Mouse (Mus musculus): ENCODE data around the gene Rtl5.
A peak's percentile ranks its signal among the peaks of the same experiment; 100 is the strongest.
"Not testable (repeated sequence)": the region's sequence is repeated elsewhere in the genome, so short reads cannot be mapped to it uniquely, and the experiment has no call there.

The Rtl5 gene

GRCm38 (mm10) chrX:102070591-102071471 lies at the start of gene Rtl5:
Gene Rtl5, minus strand, starts transcription at chrX:102071304.
- DNase-seq (ENCODE audit: low spot score in 2 of 2), result peak in 1 of 2 experiments; percentile 46

GRCm38 (mm10) chrX:102119042-102119864 lies 48.1 kb upstream of the Rtl5 start, which contains the start of gene Pin4:
Gene Pin4, plus strand, starts transcription at chrX:102119447.
- peak; percentile 75 to 93 for DNase-seq (ENCODE audit: low spot score in 2 of 2)

GRCm38 (mm10) chrX:102115676-102116075 lies 44.6 kb upstream of the Rtl5 start:
- no peak for DNase-seq (ENCODE audit: low spot score in 2 of 2)

DNA sequence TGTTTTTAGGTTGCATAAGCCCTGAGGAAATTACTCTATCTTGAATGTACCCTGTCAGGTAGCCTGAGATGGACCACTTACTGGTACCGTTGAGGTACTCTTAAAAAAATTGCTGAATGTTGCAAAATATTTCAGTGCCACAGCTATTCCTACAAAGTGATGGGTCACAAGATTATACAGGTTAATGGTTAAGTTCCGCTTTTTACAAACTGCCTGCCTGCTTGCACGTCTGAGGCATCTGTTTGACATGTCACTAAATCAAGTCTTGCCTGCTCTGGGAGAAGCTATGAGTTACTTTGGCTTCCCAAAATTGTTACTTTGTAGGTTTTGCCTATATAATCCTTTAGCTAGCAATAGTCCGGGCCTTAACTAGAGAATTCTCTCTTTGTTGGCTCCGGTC lies 38.2 kb upstream of the Rtl5 start:
- DNase-seq (ENCODE audit: low spot score in 2 of 2), result not testable (repeated sequence)

DNA sequence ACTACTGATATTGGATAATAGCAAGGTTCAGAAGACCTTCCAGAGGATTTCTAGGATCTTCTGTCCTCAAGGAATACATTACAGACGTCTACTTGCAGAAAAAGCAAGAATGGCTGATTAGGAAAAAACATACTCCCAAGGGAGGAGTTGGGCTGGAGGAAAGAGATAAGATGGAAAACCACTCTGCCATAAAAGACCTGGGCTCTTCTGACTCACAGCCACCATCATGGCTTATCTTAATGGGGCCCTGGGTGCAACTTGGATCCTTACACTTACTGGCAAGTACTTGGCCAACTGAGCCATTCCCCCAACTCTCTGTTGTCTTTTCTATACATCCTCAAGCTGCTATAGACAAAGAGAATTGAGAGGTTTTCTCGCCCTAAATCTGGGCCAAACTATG lies 32.7 kb upstream of the Rtl5 start:
- DNase-seq (ENCODE audit: low spot score in 2 of 2), result not testable (repeated sequence)

DNA sequence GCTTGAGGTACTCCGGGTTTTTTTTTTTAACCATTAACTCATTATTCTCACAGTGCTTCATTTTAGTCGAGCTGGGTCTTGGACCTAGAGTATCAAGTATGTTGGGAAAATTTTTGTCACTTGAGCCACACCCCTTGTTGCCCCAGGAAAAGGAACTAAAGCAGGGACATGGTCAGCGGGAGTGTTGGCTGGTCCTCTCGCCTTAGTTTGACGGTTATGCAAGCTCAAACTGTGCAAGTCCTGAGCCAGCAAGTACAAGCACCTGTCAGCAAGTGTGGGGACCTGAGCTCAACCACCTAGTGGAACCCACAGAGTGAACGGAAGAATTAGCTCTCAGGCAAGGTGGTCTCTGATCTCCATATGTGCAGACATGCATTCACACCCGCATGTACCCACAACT lies 30.8 kb upstream of the Rtl5 start:
- DNase-seq (ENCODE audit: low spot score in 2 of 2), result no peak

DNA sequence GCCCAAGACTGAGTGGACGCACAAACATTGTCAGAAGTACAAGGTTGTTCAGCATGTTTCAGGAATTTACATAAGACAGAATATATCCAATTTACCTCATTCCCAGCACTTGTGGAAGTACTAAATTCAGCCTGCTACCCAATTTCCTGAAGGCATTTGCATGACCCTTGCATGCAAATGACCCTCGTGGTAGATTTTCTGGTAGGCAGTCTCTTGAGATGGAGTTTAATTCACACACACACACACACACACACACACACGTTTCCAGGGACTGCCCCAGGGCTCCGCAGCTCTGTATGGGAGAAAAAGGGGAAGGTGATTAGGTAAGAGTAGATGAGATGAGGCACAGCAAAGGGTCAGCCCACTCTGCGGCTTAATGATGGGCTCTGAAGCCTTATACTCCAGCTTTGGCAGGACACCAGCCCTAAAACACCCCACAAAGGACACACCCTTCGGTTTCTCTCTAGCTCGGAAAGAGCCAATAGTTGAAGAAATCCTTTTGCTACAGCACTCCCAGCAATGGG lies 23.3 kb upstream of the Rtl5 start:
- no peak for DNase-seq (ENCODE audit: low spot score in 2 of 2)

GRCm38 (mm10) chrX:102090605-102091004 lies 19.5 kb upstream of the Rtl5 start:
- DNase-seq (ENCODE audit: low spot score in 2 of 2), result no peak

DNA sequence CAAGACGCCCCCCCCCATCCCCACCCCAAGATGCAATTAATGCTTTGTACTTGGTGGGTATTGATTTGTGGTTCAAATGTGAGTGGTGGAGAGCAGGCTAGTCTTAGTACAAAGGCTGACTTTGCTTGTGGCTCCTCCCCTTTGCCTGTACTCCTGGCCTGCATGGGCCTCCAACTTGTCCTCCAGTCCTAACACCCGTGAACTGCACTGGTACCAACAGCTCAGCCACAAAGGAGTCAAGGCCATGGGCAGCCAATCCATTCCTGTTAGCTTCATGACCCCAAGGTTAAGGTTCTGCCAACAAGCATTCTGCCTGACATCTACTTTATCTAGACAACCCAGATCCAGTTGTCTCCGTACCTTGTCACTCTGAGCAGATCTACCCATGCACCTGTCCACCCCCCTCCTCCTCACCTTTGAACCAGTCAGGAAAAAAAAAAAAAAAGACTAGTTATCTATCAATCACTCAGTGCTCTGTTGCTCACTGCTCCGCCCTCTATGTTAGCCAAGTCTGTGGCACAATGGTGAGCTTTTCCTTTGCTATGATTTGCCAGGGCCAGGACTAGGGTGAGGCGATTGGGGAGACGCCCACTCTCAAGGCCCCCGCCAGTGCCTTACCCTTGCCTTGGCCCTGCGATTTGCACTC lies 14.8 kb upstream of the Rtl5 start:
- no peak for DNase-seq (ENCODE audit: low spot score in 2 of 2)

GRCm38 (mm10) chrX:102082340-102082739 lies 11.2 kb upstream of the Rtl5 start:
- DNase-seq (ENCODE audit: low spot score in 2 of 2), result no peak

GRCm38 (mm10) chrX:102081573-102082279 lies 10.6 kb upstream of the Rtl5 start:
- no peak for DNase-seq (ENCODE audit: low spot score in 2 of 2)

GRCm38 (mm10) chrX:102081076-102081475 lies 10.0 kb upstream of the Rtl5 start:
- DNase-seq (ENCODE audit: low spot score in 2 of 2), result no peak

- no peak for DNase-seq (ENCODE audit: low spot score in 2 of 2)
Observed at GRCm38 (mm10) chrX:102076886-102077765, 6.0 kb upstream of the Rtl5 start.

DNA sequence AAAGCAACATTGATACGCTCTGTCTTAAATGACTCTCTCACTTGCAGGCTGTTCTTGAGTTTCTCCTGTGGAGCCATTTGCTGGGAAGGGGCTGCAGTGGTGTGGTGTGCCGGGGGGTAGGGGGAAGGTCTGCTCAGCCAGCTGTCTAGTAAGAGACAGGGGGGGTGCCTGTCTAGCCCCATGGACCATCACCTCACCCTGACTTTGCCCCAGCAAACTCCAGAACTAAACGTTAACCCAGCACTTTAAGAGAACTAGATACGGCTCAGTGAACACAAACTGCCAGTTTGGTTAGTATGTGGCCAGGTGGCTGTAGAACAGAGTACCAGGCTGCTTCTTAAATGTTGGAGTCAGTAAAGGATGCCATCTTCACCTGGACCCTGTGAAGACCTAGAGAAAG lies 4.1 kb upstream of the Rtl5 start:
- DNase-seq (ENCODE audit: low spot score in 2 of 2), result no peak

DNA sequence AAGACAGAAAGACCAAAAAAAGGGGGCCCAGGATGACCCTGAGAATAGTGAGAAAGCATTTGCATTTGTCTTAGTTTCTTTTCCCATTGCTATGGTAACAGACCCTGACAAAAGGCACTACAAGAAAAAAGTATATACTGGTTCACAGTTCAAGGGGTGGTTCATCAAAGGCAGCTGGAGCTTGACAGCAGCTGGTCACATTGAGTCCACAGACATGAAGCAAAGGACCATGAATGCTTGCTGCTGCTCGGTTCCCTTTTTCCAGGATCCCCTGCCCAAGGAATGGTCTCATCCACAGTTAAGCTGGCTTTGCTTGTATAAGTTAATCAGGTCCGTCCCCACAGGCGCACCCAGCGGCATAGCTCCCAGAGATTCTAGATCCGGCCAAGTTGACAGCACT lies 3.3 kb upstream of the Rtl5 start:
- no peak for DNase-seq (ENCODE audit: low spot score in 2 of 2)

DNA sequence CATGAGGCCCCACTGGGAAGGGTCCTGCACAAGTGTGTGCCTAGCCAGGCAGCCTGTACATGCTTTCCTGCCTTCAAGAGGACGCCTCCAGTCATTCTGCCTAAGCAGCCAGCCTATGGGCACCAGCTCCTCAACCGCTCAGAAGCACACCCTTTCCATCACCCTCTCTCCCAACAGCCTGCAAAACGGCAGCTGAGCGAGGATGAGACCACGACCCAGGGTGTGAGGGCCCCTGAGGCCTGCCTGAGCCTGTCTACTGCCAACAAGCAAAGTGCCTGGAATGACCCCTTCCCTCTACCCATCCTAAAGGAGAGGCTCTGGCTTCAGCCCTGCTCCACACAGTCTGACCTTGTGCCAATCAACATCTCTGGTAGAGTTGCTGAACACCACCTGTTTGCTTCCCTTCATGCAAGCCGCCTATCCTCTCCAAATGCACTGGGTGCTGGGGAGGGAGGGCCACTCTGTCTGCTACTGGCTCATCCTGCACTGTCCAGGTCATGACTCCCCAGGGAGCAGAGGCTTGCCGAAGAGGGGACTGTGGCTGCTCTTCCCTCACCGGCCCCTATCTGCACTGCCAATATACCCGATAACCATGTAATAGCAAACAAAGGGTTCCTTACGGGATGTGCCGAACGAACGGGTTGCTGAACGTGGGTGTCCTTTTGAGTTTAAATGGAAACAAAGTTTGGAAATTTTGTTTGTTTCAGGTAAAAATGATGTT lies 2.7 kb upstream of the Rtl5 start:
- no peak for DNase-seq (ENCODE audit: low spot score in 2 of 2)

- DNase-seq (ENCODE audit: low spot score in 2 of 2), result no peak
Observed at GRCm38 (mm10) chrX:102071517-102071916, 413 bp upstream of the Rtl5 start.

- DNase-seq (ENCODE audit: low spot score in 2 of 2), result no peak
Observed at GRCm38 (mm10) chrX:102068811-102069540, 2.1 kb downstream of the Rtl5 start.

GRCm38 (mm10) chrX:102067118-102067517 lies 4.0 kb downstream of the Rtl5 start:
- no peak for DNase-seq (ENCODE audit: low spot score in 2 of 2)

All from spleen, postnatal 10 days (tissue).